Mouse (Mus musculus) erythroblast, embryonic 14.5 days (primary cell): ENCODE measurements around the gene Tut1.

Experiments
- GATA1 ChIP-seq: IDR thresholded peaks from 2 replicates; pipeline ENCODE4 v1.6.1; 2012; ENCODE audit warnings: low read length, inconsistent platforms, mixed read lengths
- TAL1 ChIP-seq: IDR thresholded peaks from 3 replicates; pipeline ENCODE4 v1.6.1; 2012; ENCODE audit warnings: low read length, inconsistent platforms, mixed read lengths

GRCm38 (mm10) chr19:8988346-8989065, 34.9 kb downstream of the Tut1 start:
- no peak for TF ChIP-seq TAL1
- TF ChIP-seq GATA1 = no peak
